8 mouse cellular contexts compared by ENCODE assay signal in genomic region chr3:127257279-127257925, GRCm38 (mm10).
DNase-seq lines count a peak whose midpoint lies in the region; ATAC-seq and TF ChIP-seq lines count a peak whose summit lies in the region.

No protein-coding gene starts in this region.

- intact Hi-C loops in heart, adult 2 months (cut with DNase I): no loop called here

- H3K27me3 ChIP-seq in heart, adult 2 months (ENCODE audit: control insufficient read depth, insufficient read depth, low read length): no peaks in the 10 kb centered on the region
- H3K27me3 ChIP-seq in limb, embryonic 10.5 days (ENCODE audit: low read depth, poor library complexity, severe bottlenecking): no peaks in the 10 kb centered on the region
- H3K27me3 ChIP-seq in midbrain, embryonic 14.5 days (ENCODE audit: control insufficient read depth, insufficient read depth, low read length): no peaks in the 10 kb centered on the region

- H3K4me3 ChIP-seq in heart, adult 2 months: peak overlapping the region; percentile 23
- peak overlapping the region; percentile 57 for H3K4me3 ChIP-seq in limb, embryonic 10.5 days
- peak overlapping the region; percentile 35 for H3K4me3 ChIP-seq in midbrain, embryonic 14.5 days (replicated peaks; ENCODE audit: low read depth, low read length)

- peak; percentile 85 for ATAC-seq in midbrain, embryonic 14.5 days (ENCODE audit: low FRiP score, low TSS enrichment)
- no peak for ATAC-seq in activated CD4-positive, CD25-positive, alpha-beta regulatory T cell, adult 4 months

- DNase-seq in adrenal gland, adult 2 months: peak; percentile 48
- DNase-seq in embryo, embryonic 9.5 days (ENCODE audit: extremely low spot score): peak; percentile 90
- peak; percentile 68 to 71 for DNase-seq in heart, adult 2 months
- DNase-seq in kidney, adult 18-20 months: peak; percentile 37
- DNase-seq in limb, embryonic 10.5 days (ENCODE audit: low spot score): peak; percentile 88
- peak; percentile 80 for DNase-seq in midbrain, embryonic 14.5 days
- peak; percentile 59 for DNase-seq in telencephalon, adult 2 months (ENCODE audit: low read depth, low spot score)

- TF ChIP-seq POLR2A in heart, adult 2 months (IDR thresholded peaks at IDR 0.05; ENCODE audit: insufficient read depth, low read depth, low read length): no peak

- H3K27ac ChIP-seq in heart, adult 2 months: peak overlapping the region; percentile 43; the same call in 1 of the 2 replicates
- H3K27ac ChIP-seq in limb, embryonic 10.5 days: peak overlapping the region; percentile 86
- H3K27ac ChIP-seq in midbrain, embryonic 14.5 days (replicated peaks; ENCODE audit: low read depth, low read length): peak overlapping the region; percentile 83

- H3K79me2 ChIP-seq in heart, adult 2 months (replicated peaks; ENCODE audit: control insufficient read depth, insufficient read depth, low read length): no peaks in the 10 kb centered on the region

- peaks cover 2% of the 10 kb centered on the region for H3K4me1 ChIP-seq in heart, adult 2 months (ENCODE audit: control insufficient read depth, insufficient read depth, low read length)
- H3K4me1 ChIP-seq in limb, embryonic 10.5 days: peaks cover 8% of the 10 kb centered on the region; the same call in 1 of the 2 replicates
- peaks cover 24% of the 10 kb centered on the region for H3K4me1 ChIP-seq in midbrain, embryonic 14.5 days (ENCODE audit: control insufficient read depth, insufficient read depth, low read length)

- H3K9me3 ChIP-seq in limb, embryonic 10.5 days (replicated peaks): no peaks in the 10 kb centered on the region
- no peaks in the 10 kb centered on the region for H3K9me3 ChIP-seq in midbrain, embryonic 14.5 days (ENCODE audit: control insufficient read depth, low read length)

- H3K9ac ChIP-seq in heart, adult 2 months (ENCODE audit: low read depth, low read length): peak overlapping the region; percentile 31
- H3K9ac ChIP-seq in midbrain, embryonic 14.5 days (replicated peaks; ENCODE audit: low read length): peak overlapping the region; percentile 44; the same call in 1 of the 2 replicates

- TF ChIP-seq EP300 in heart, adult 2 months (IDR thresholded peaks at IDR 0.05; ENCODE audit: insufficient read depth, low read depth, low read length): no peak

- H3K4me2 ChIP-seq in midbrain, embryonic 14.5 days (ENCODE audit: low read length): peak overlapping the region; percentile 55

- under 1% methylated on average over 13 of the region's 13 CpGs for WGBS in heart, adult 2 months
- WGBS in limb, embryonic 10.5 days: under 1% methylated on average over 13 of the region's 13 CpGs
- under 1% methylated on average over 13 of the region's 13 CpGs for WGBS in midbrain, embryonic 14.5 days

- no peak for TF ChIP-seq CTCF in heart, adult 2 months (IDR thresholded peaks at IDR 0.05)

- H3K36me3 ChIP-seq in heart, adult 2 months (ENCODE audit: control insufficient read depth, insufficient read depth, low read length): no peaks in the 10 kb centered on the region
- H3K36me3 ChIP-seq in limb, embryonic 10.5 days: no peaks in the 10 kb centered on the region
- H3K36me3 ChIP-seq in midbrain, embryonic 14.5 days (ENCODE audit: control insufficient read depth, insufficient read depth, low read length): no peaks in the 10 kb centered on the region

Comparison
In these comparisons a context has a peak if more than half of its experiments do, and no peak if none do; other contexts are left out.
1. DNase-seq: peak in every context shown above with its lines; median percentile 90 in embryo, embryonic 9.5 days; 88 in limb, embryonic 10.5 days; 80 in midbrain, embryonic 14.5 days; 70 in heart, adult 2 months; 59 in telencephalon, adult 2 months; 48 in adrenal gland, adult 2 months; 37 in kidney, adult 18-20 months.